Mouse (Mus musculus): ENCODE measurements at regions not wholly inside any gene's neighbourhood (a gene's known extent, or its start where the extent isn't known, plus 50 kb on each side); places are given as distances from the start of the nearest gene placed in this dataset.

DNA sequence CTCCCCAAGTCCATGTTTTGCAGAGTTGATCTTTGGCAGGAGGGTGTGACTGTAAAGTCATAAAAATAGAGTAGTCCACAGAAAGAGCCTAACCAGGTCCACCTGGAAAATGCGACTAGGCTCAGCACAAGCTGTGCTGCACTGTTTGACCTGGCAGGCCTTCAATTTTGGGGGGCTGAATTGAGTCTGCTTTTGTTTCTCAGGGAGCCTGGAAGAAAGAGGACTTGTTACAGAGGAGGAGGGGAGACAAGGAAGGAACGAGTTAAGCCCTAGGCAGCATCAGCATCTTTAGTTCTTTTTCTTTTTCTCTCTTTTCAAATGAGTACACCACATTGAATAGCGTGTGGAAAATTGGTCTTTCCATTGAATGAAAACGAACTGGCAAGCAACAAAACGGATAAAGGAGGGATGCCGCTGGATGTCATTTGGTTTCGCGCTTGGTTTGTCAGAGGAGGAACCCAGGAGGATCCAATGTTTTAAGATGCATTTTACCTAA lies 516.1 kb downstream of the Gja1 start:
- no peak for DNase-seq (ENCODE audit: low spot score)

DNA sequence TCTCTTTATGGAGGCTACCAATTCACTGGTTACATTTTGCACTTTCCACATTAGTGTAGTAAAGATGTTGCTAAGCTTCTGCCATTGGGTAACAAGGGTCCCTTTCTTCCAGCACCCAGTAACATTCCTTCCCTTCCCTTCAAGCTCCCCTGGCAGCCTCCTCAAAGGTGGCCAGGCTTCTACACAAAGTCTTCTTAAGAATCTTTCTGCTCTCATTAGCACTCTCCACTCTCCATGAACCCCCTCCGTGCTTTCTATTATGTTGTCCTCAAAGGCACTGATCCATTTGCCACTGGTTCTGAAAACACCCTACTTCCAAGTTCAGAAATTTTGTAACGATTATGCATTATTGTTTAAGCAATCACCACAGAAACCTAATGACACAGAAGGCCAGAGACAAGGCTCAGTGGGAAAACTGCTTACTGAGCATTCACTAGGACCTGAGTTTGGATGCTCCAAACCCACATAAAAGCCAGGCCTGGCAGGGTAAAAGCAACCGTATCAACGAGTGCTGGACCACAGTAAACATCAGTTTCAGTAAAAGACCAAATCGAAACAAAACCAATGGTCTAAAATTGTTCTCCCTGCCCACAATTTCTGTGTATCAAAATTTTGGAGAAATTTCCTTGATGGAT lies 522.6 kb downstream of the Gja1 start:
- no peak for DNase-seq (ENCODE audit: low spot score)

DNA sequence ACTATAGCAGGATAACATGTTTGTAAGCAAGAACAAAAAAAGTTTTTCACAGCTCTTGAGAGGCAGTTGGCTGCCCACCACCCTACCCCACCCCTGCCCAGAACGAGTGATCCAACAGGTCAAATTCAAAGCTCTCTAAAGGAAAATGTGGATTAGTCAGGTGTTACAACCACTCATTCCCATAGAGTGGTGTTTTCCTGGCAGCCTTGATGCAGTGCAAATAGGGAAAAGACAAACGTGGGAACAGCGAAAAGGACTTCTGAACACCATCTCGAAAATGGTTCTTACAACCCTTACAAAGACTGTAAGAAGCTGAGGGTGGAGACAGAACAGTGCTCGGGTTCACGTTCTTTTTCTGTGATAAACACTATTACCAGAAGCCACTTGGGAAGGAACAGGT lies 523.8 kb downstream of the Gja1 start:
- DNase-seq (ENCODE audit: low spot score): no peak

DNA sequence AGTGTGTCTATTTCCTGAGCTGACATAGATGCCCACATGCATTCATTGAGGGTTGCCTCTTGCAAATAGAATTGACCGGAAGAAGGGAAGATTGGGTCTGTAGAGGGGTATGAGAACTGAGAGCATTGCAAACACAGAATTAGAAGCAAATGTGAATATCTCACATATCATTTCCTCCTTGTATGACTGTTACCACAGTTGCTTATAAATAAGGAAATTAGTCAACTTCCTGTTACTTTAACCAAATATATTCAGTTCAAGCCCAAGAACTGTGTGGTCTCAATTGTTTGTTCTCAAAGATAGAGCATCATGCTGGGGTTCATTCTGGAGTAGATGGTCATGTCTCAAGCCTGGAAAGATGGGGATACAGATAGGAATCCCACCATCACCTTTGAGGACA lies 535.6 kb downstream of the Gja1 start:
- DNase-seq (ENCODE audit: low spot score): no peak

DNA sequence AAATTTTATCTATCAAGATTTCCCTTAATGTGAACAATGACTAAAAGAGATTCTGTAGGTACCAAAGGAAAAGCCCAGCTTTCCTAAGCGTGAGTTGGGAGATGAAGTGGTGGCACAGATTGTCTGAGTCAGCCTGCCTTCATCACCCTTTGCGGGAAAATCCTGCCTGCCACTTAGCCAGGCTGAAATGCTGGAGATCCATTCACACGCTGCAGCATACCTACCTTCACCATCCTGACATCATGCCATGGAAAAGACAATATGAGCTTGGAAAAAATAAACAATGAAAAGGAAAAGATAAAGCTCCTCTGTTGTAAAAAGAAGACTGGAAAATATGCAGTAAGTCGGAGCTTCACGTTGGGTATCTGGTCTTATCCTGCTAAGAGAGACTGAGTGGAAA lies 537.0 kb downstream of the Gja1 start:
- no peak for DNase-seq (ENCODE audit: low spot score)

DNA sequence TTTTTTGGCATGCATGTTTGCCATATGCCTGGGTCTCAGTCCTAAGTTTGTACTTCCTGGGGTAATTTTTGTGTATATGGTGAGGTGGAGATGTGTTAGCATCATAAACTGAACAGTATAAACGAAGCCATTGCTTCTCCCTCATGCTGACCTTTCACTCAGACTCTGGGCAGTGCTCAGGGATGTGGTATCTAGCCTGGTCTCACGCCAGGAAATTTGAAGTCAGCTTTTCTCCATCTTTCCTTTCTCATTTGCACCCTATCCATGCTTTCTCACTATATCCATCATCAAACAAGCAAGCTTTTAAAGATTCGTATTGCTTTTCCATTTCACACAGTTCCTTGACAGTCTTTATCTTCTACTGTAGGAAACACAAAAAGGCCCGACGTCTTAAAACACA lies 541.3 kb downstream of the Gja1 start:
- no peak for DNase-seq (ENCODE audit: low spot score)

DNA sequence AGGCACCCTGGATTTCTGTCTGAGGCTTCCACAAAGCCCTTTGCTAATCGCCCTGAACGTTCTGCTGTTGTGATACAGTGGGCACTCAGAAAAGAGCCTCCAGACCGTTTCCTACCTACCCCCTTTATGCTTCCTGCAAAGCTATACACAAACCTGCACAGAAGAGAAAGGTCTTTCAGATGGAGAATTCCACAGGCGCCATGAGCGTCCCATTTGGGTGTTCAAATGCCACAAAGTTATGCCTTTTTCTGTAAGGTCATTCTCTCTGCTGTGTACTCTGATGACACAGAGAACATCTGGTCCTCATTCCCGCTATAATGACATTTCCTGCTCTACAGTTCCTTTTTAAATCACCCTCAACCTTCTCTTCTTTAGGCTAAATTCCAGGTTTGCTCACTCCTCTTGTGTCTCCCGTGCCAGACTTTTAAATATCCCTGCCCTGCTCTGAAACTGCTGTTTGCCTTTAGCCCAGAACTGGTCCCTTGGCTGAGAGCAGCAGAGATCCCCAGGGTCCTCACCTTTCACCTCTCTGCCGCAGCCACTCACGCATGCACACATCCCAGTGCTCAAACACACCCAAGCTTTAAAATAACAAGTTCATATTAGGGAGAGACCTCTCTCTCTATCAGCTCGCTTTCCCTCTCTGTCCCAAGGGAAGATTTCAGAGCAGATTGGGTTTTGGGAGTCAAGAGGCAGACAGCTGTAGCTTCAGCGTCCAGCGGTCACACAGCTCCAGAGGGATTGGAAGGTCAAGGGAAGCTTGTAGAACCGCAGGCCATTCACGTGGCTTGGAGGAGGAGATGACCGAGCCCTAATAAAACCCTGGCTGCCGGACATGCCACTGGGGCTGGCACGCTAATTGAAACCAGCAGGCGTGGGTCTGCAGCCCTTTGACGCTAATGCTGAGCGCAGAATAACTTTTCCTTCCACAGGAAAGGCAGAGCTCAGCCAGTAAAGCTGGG lies 543.9 kb downstream of the Gja1 start:
- peak; percentile 47 for DNase-seq (ENCODE audit: low spot score)

DNA sequence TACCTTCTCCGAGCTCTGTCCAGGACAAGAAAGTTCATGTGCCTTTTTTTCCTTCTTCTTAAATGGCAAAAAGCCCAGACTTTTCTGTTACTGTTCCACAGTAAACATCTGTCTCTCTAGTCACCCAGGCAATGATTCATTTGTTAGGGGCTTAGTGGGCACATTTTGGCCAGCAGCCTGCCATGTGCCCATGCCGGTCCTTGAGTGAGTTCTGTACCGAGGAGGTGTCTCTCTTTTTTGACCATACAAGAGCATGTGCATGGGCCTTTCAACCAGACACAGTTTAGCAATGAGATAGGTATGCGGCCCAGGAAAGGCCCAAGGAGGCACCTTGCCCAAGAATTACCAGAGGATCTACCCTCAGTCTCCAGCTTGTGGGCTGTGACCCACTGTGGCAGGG lies 551.0 kb upstream of the Hsf2 start:
- DNase-seq (ENCODE audit: low spot score): no peak

DNA sequence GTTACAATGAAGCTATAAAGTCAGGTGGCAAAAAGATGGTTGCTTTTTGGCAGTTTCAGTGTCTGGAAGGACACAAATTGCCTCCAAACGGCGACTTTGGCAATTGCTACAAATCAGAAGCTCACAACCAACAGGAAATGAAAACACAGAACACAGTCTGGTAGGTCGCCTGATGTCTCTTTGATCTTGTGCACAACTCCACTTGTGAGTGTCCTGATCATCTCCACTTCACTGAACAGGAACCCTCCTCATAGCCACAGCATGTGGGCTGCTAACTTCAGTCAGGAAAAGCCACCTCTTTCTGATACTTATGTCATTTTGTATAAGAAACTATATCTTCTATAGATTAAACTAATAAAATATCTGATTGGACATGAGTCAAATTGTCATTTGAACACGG lies 544.2 kb upstream of the Hsf2 start:
- DNase-seq (ENCODE audit: low spot score): no peak

DNA sequence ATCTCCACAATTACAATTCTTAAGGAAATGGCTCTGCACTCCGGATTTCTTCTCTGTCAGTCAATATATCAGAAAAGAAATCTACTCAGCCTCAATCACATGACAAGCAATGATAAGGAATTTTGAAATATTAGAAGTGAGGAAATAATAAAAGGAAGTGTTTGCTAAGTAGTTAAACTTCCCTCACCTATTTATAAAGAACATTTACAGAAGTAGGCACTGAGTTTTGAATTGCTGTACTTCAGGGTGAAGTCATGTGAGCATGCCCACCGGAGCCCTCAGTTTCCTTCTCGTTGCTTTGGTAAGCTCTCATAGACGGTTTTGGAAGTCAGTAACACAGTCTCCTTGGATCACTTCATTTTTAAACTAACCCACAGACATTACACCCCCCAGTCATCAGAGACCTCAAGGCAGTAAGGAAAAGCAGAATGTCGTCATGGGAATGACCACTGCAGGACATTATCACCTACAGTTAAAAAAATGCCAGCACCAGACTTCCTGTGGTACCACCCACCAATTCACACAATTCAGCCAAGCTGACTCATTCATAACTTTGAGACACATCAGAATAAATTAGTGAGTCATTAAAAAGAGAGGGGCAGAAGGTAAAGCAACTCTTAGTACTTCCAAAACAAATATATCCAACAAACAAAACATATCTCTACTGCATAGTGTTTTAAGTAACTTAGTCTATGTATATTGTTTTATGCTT lies 541.6 kb upstream of the Hsf2 start:
- DNase-seq (ENCODE audit: low spot score): no peak

DNA sequence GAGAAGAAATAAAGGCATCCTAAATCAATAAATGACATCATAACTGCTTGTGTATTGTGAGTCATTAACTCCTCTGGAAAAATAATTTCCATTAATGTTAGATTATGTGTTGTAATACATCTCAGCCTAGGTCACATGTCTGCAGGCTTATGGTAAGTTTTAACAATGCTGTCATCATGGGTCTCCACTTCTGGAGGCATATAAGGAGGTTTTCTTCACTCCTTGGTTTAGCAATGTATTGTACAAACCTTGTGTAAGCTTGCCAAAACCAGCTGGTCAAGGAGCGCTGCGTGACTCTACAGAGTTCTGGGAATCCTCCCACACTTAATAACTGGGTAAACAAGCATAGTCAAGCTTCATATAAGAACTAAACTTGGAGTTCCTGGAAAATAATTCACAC lies 529.5 kb upstream of the Hsf2 start:
- DNase-seq (ENCODE audit: low spot score): no peak

DNA sequence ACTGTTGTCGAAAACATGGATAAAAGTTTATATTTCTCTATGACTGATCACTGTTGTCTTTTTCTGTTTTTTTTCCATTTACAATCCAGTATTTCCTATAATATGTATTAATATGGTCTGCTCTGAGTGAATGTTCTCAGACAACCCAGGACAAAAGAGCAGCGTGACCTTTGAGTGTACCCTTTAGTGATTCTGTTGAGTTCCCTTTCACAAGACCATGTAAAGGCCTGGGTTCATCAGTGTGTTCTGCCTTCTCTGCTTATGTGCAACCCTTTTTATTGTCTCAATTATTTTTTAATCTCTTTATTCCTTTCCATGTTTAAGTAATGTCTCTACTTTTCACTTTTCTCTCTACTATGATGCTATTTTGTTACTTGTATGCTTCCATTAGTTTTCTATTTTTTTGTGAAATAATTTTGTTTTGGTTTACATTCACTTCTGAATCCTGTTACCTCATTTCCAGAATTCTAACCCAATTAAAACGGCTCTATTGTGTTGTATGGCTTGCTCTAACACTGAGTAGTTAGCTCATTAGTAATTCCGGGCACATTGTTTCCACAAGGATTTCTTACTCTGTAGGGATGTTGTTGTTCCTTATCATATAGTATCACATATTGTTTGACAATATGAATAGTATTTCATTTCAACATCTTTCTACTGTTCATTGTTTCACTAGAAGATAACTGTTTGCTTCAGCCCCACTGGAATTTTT lies 523.9 kb upstream of the Hsf2 start:
- no peak for DNase-seq (ENCODE audit: low spot score)

DNA sequence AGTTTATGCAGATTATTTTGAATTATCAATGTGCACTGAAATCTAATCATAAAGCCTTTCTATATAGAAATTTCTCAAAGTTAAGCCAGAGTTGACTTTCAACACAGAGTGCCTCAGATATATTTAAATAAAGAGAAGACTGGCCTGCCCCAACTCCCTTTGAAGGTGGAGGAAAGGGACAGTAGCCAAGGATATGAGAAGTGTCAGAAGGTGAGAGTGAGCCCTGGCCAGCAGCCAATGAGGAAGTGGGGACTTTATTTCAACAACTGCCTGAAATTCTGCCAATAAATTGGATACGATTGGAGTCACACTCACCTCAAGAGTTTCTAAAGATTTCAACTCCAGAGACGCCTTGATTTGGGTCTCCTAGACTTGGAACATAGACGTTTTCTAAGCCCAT lies 523.0 kb upstream of the Hsf2 start:
- peak; percentile 16 for DNase-seq (ENCODE audit: low spot score)

DNA sequence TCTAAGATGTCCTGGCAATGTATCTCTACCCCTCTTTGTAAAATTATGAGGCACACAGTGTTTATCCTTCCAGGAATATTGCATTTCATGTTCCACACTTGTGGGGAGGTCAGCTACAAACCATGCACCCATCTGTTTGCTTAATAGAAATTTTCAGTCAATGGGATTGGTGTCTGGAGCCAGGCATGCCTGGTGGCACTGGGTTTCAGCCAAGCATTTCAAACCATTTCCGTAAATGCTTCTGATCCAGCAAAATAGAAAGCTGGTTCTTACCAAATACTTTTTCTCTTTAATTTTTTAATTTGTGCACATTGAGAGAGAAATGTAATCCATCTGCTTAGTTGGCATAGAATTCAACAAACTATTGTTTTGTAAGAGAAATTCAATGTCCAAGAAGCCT lies 517.3 kb upstream of the Hsf2 start:
- no peak for DNase-seq (ENCODE audit: low spot score)

DNA sequence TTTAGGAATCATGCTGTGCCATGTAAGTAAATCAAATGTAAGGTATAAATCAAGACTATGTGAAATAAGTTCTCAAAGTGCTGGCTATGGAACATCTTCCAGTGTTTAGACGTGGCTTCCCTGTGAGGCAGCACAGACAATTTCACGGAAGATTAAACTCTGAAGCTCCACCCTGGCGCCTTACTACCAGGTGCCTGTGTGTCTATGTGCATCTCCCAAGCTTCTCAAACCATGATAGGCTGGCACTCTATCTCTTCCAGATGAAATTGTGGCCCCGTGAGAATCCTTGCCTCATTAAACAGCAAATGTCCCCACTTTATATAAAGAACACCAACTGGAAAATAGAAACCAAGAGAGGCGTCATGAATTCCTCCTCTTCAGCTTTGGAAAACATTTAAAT lies 511.4 kb upstream of the Hsf2 start:
- no peak for DNase-seq (ENCODE audit: low spot score)

DNA sequence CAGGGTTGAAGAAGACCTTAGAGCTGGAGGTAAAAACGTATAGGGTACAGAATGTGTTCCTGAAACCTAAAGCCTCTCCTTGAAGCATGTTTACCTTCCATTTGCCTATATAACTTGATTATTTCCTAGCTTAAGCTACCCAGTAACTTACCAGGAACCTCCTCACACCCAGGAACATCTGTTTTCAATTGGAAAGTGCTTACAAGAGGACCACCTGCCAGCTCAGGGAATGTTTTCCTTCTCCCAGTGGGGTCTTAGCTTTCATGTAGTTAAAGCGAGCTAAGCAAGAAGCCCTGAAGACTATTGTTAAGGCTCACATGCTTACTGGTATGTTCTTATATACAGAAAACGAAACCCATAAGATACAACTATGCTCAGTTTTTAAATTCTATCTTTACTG lies 506.6 kb upstream of the Hsf2 start:
- no peak for DNase-seq (ENCODE audit: low spot score)

DNA sequence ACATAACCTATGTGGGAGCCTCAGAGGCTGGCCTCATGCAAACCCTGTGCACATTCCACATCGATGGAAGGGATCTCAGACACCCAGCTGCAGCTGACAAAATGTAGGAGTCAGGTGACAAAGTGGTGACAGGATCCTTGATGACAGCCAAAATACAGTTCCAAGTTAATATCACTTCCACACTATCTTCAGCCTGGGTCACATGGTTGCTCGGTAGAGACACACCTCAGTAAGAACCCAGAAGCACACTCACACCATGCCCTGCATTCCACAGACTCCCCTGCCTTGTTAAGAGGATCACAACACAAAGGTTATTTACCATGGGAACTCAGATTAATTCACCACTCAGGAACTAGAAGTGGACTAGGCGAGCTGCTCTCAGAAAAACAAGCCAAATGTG lies 505.4 kb upstream of the Hsf2 start:
- no peak for DNase-seq (ENCODE audit: low spot score)

DNA sequence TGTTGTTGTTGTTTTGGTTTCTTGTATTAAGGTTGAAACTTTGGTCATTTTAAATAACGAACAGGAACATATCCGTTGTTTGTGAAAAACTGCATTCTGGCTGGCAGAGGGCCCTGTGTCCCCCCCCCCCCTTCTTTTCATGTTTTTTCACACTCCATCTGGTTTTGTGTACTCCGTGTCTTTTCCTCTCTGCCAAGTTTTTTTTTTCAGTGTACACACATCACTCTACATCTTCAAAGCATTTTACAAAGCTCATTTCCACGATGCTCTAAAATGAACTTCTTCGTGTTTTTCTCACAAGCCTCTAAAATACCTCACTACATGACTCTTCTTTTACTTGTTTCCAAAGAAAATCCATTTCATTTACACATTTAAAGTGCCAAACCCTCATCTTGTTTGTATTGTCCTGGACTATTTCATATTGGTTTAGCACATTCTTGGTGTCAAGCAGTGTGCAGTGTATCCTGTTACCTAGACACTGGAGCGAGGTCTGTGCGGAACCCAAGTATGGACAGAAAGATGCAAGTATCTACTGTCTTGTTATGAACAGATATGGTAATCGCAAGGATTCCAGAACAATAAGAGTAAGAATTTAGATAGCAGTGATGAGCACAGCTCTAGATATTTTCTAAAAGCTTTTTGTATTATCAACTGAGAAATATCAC lies 503.5 kb upstream of the Hsf2 start:
- no peak for DNase-seq (ENCODE audit: low spot score)

DNA sequence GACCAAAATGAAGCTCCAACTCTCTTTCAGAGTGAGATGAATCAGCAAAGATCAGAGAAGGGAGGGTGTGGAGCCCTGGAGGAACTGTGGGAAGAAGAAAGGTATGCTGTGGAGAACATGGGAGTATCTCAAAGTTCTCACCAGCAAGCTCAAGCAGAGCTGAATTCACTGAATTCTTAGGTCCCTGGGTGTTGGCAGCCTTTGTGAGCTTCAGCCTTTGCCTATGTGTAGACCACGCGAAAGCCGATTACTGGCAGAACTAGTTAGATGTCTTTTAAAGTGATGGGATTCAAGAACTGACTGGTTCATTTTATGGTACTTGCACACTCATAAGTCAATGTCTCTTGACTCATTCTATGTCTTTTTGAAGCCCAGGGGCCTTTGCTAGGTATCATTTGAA lies 491.2 kb upstream of the Hsf2 start:
- no peak for DNase-seq (ENCODE audit: low spot score)

DNA sequence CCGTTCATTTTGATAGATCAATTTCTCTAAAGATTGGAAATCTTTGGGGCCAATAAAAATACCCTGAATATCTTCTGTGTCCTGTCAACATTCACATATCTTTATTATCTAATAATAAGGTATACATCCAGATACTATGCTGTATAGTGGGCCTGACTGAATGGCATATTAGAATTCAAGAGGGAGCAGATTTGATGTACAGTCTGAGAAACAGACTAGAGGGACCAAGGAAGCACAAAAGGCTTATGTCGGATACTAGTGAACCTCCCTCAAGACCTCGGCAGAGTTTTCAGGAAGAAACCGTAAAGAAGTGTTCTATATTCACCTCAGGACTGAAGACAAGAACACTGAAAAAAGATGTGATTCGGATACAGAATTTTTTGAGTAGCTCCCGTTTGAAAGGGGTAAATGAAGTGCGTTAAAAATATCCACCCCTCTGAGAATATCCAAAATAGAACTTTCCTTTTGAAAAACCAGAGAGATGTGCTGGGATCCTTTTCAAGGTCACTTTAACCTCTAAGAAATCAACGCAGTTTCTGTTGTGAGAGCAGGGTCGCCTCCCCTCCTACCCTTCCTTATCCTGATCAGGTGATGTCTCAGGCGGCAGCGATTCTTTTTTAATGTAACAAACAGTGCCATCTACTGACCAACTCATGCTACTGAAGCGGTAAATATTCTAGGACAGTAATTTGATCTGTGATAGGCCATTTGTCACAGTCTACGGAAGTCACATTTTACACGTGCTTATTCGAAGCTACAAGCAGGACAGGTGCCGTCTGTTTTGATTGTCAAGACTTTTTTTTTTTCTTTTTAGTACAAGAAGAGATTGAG lies 485.1 kb upstream of the Hsf2 start:
- DNase-seq (ENCODE audit: low spot score): peak; percentile 30

DNA sequence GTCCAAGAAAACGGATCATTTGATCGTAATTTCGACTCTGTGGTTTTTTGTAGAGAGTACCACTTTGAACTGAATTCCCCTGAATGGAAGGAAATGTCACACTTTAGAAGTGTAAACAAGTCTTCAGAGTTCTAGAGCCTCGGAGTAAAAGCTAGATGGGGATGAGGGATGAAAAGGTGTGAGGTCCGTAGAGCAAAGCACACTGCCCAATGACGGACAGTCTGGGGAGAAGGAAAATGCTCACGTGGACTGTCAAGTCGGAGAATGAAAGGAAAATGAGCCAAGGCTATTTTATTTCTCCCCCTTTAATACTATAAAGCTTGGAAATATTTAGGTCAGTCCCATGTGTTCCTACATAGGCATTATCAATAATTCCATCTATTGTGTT lies 484.5 kb upstream of the Hsf2 start:
- no peak for DNase-seq (ENCODE audit: low spot score)
